Mouse (Mus musculus) liver, postnatal 0 days (tissue): ENCODE measurements around the gene Zfp316. TPM values are rescaled to one million over a fixed set of nuclear protein-coding genes. Genes with fewer than 3 reads are reported as not detected.

ENCODE experiments used
- ATAC-seq: fragments of 200-750 bp; cut with Nextera tagmentation; 2 replicates; pipeline ENCODE4 v1.8.0; 2017; ENCODE audit warnings: mild to moderate bottlenecking, moderate library complexity
- DNase-seq: peaks from one replicate; pipeline ENCODE4 v3.0.0-alpha.2; 2016
- H3K27ac ChIP-seq: fragments of 300-500 bp; sonication (generic); 2 replicates; pipeline ENCODE4 v1.5.1; 2014; ENCODE audit warnings: antibody characterized with exemption, moderate library complexity, mild to moderate bottlenecking, low read depth
- H3K27me3 ChIP-seq: fragments of 300-500 bp; sonication (generic); 2 replicates; pipeline ENCODE4 v1.6.1; 2014; ENCODE audit warnings: low read length, control low read depth, mixed read lengths; ENCODE audit not compliant: insufficient read depth
- H3K36me3 ChIP-seq: fragments of 300-500 bp; sonication (generic); replicated peaks from 2 replicates; pipeline ENCODE4 v1.6.1; 2014; ENCODE audit warnings: mild to moderate bottlenecking, control low read depth, low read length, moderate library complexity, mixed read lengths; ENCODE audit not compliant: insufficient read depth
- H3K4me1 ChIP-seq: fragments of 300-500 bp; sonication (generic); 2 replicates; pipeline ENCODE4 v1.6.1; 2014; ENCODE audit warnings: antibody characterized with exemption, mild to moderate bottlenecking, control low read depth; ENCODE audit not compliant: insufficient read depth
- H3K4me2 ChIP-seq: fragments of 300-500 bp; sonication (generic); 2 replicates; pipeline ENCODE4 v1.6.1; 2014; ENCODE audit warnings: low read depth, mild to moderate bottlenecking, low read length, moderate library complexity, mixed read lengths
- H3K4me3 ChIP-seq: fragments of 300-500 bp; sonication (generic); 2 replicates; pipeline ENCODE4 v1.5.1; 2014; ENCODE audit warnings: low read depth, low read length
- H3K9ac ChIP-seq: fragments of 300-500 bp; sonication (generic); replicated peaks from 2 replicates; pipeline ENCODE4 v1.6.1; 2014; ENCODE audit warnings: mild to moderate bottlenecking, moderate library complexity
- H3K9me3 ChIP-seq: fragments of 300-500 bp; sonication (generic); 2 replicates; pipeline ENCODE4 v1.6.1; 2016; ENCODE audit warnings: mild to moderate bottlenecking, control low read depth, low read length, mixed read lengths
- CTCF ChIP-seq: sonication (generic); IDR thresholded peaks from 2 replicates; pipeline ENCODE4 v1.5.1; 2016; ENCODE audit warnings: antibody characterized with exemption, low read depth
- EP300 ChIP-seq: IDR thresholded peaks from 2 replicates; pipeline ENCODE4 v1.6.1; 2016; ENCODE audit warnings: antibody characterized with exemption, low read depth, mild to moderate bottlenecking
- WGBS: fragments of 180-500 bp; shearing (Covaris S2); extraction: QIAGEN DNeasy Blood & Tissue Kit; methylation state at CpG from one replicate; pipeline ENCODE4 v1.1.7; 2014; ENCODE audit not compliant: insufficient replicate concordance; 5-methylcytosine and 5-hydroxymethylcytosine counted together
- polyA plus RNA-seq: library from polyadenylated mRNA; unstranded; fragments of >200 nt; fragmentation: Nextera tagmentation; extraction: Ambion mirVana; gene quantifications from 2 replicates; pipeline ENCODE4 v1.2.1, GENCODE M21; 2015

Zfp316 gene
- polyA plus RNA-seq, 1 experiment from 2014 or later, result 0.39 TPM

- ATAC-seq (no peak), DNase-seq (no peak)
- H3K4me1 ChIP-seq, result peaks cover 11% of the 10 kb centered on the region
- peak overlapping the region; percentile 32 for H3K4me3 ChIP-seq
- H3K4me2 ChIP-seq, result peak overlapping the region; percentile 55
- no peaks in the 10 kb centered on the region for H3K9me3 ChIP-seq
- no peak overlapping the region; the same call in 1 of the 2 replicates for H3K9ac ChIP-seq
- peaks cover 56% of the 10 kb centered on the region for H3K27me3 ChIP-seq
- TF ChIP-seq CTCF (no peak), EP300 (no peak)
- no peaks in the 10 kb centered on the region for H3K36me3 ChIP-seq
- WGBS, result 1% methylated on average over 18 of the region's 19 CpGs
- no peak overlapping the region for H3K27ac ChIP-seq
Measured at GRCm38 (mm10) chr5:143292879-143293278, 23.1 kb upstream of the Zfp316 start.

- 62% methylated on average over 9 of the region's 9 CpGs for WGBS
- Histone ChIP-seq H3K36me3 (no peaks in the 10 kb centered on the region), H3K4me3 (no peak overlapping the region), H3K27me3 (peaks cover 62% of the 10 kb centered on the region), H3K4me1 (peaks cover 18% of the 10 kb centered on the region), H3K9me3 (no peaks in the 10 kb centered on the region), H3K4me2 (no peak overlapping the region), H3K9ac (no peak overlapping the region), H3K27ac (no peak overlapping the region)
- TF ChIP-seq CTCF, result no peak
- no peak for TF ChIP-seq EP300
- no peak for ATAC-seq
- no peak for DNase-seq
Measured at GRCm38 (mm10) chr5:143289299-143289698, 19.5 kb upstream of the Zfp316 start.

- peak overlapping the region; percentile 63 for H3K4me2 ChIP-seq
- H3K4me3 ChIP-seq, result peak overlapping the region; percentile 25
- 10% methylated on average over 9 of the region's 9 CpGs for WGBS
- H3K9ac ChIP-seq, result no peak overlapping the region
- DNase-seq (no peak), ATAC-seq (no peak)
- no peak for TF ChIP-seq CTCF
- TF ChIP-seq EP300, result no peak
- no peaks in the 10 kb centered on the region for H3K9me3 ChIP-seq
- H3K36me3 ChIP-seq, result no peaks in the 10 kb centered on the region
- peaks cover 54% of the 10 kb centered on the region for H3K27me3 ChIP-seq
- peaks cover 17% of the 10 kb centered on the region for H3K4me1 ChIP-seq
- no peak overlapping the region for H3K27ac ChIP-seq
Measured at GRCm38 (mm10) chr5:143288378-143288911, 18.6 kb upstream of the Zfp316 start.

GRCm38 (mm10) chr5:143287774-143288328 lies 18.0 kb upstream of the Zfp316 start:
- Histone ChIP-seq H3K9ac (no peak overlapping the region), H3K27me3 (peaks cover 48% of the 10 kb centered on the region), H3K4me1 (peaks cover 13% of the 10 kb centered on the region), H3K36me3 (no peaks in the 10 kb centered on the region), H3K4me3 (peak overlapping the region; percentile 25), H3K27ac (no peak overlapping the region), H3K9me3 (no peaks in the 10 kb centered on the region), H3K4me2 (peak overlapping the region; percentile 63)
- DNase-seq (peak; percentile 24), ATAC-seq (0 out of 2 replicates have a peak, but pooled peaks have one; percentile 12)
- TF ChIP-seq EP300, result no peak
- TF ChIP-seq CTCF, result no peak
- WGBS, result 3% methylated on average over 46 of the region's 48 CpGs

- Histone ChIP-seq H3K36me3 (no peaks in the 10 kb centered on the region), H3K9ac (no peak overlapping the region), H3K4me2 (no peak overlapping the region), H3K4me1 (peaks cover 13% of the 10 kb centered on the region), H3K27ac (no peak overlapping the region), H3K4me3 (no peak overlapping the region), H3K9me3 (no peaks in the 10 kb centered on the region), H3K27me3 (peaks cover 31% of the 10 kb centered on the region)
- ATAC-seq, result no peak
- no peak for DNase-seq
- WGBS, result 42% methylated on average over 6 of the region's 6 CpGs
- peak; percentile 51 for TF ChIP-seq CTCF
- TF ChIP-seq EP300, result no peak
Measured at GRCm38 (mm10) chr5:143284762-143285161, 14.9 kb upstream of the Zfp316 start.

DNA sequence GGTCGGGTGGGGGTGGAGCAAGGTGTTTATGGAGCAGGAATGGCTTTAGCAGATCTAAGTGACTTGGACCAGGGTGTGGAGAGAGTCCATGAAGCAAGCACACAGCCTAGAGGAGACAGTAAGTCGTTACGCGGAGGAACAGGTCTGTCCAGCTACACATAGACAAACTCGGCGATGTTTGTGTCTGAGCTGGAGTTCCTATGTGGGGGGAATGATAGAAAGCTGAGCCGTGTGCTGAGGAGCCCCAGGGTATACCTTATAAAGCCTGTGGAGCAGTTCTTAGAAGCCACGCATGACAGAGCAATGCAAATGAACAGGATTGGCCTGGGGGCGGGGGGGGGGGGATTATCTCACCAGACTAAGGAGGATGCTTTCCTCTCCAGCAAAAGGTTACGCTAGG lies 9.4 kb upstream of the Zfp316 start:
- no peak for DNase-seq
- Histone ChIP-seq H3K9me3 (no peaks in the 10 kb centered on the region), H3K27ac (no peak overlapping the region), H3K4me2 (no peak overlapping the region), H3K4me1 (no peaks in the 10 kb centered on the region), H3K4me3 (no peak overlapping the region), H3K36me3 (no peaks in the 10 kb centered on the region), H3K27me3 (peaks cover 4% of the 10 kb centered on the region), H3K9ac (no peak overlapping the region)
- no peak for ATAC-seq
- TF ChIP-seq CTCF (no peak), EP300 (no peak)
- 46% methylated on average over 10 of the region's 10 CpGs for WGBS
